7 mouse cellular contexts compared by ENCODE assay signal in genomic region chr14:34363490-34364253, GRCm38 (mm10). TPM values are rescaled to one million over a fixed set of nuclear protein-coding genes. Genes with fewer than 3 reads are reported as not detected.
DNase-seq lines count a peak whose midpoint lies in the region; ATAC-seq lines count a peak whose summit lies in the region.

No protein-coding gene starts in this region.

- H3K36me3 ChIP-seq in hindbrain, embryonic 16.5 days (ENCODE audit: control insufficient read depth, insufficient read depth, low read length), result no peaks in the 10 kb centered on the region
- no peaks in the 10 kb centered on the region for H3K36me3 ChIP-seq in megakaryocyte, embryonic 14.5 days (replicated peaks; ENCODE audit: low read length)

- peaks cover 9% of the 10 kb centered on the region for H3K4me1 ChIP-seq in hindbrain, embryonic 16.5 days (ENCODE audit: control insufficient read depth, insufficient read depth, low read depth, low read length)
- peaks cover 9% of the 10 kb centered on the region for H3K4me1 ChIP-seq in megakaryocyte, embryonic 14.5 days

- peak overlapping the region; percentile 78 for H3K9ac ChIP-seq in hindbrain, embryonic 16.5 days (ENCODE audit: low read depth, low read length)

- peak; percentile 83 for ATAC-seq in hindbrain, embryonic 16.5 days

- peak overlapping the region; percentile 70 for H3K27ac ChIP-seq in hindbrain, embryonic 16.5 days (ENCODE audit: low read depth, low read length)

- peak overlapping the region; percentile 50 for H3K4me3 ChIP-seq in hindbrain, embryonic 16.5 days (ENCODE audit: low read length)
- peak overlapping the region; percentile 87 for H3K4me3 ChIP-seq in megakaryocyte, embryonic 14.5 days (replicated peaks)

- no peaks in the 10 kb centered on the region for H3K27me3 ChIP-seq in hindbrain, embryonic 16.5 days (replicated peaks; ENCODE audit: control insufficient read depth, insufficient read depth, low read length)
- H3K27me3 ChIP-seq in megakaryocyte, embryonic 14.5 days (replicated peaks), result peaks cover 25% of the 10 kb centered on the region

- DNase-seq in adipocyte (ENCODE audit: low spot score), result peak; percentile 67
- peak; percentile 73 to 77 for DNase-seq in cerebellum, postnatal 25 days
- peak; percentile 72 to 80 for DNase-seq in gastrocnemius, adult 8-10 months (ENCODE audit: low spot score in 2 of 2)
- DNase-seq in left cerebral cortex, postnatal 14 days (ENCODE audit: low spot score in 2 of 2), result peak; percentile 45 to 49
- DNase-seq in right cerebral cortex, postnatal 14 days, result peak; percentile 51

- H3K4me2 ChIP-seq in hindbrain, embryonic 16.5 days (ENCODE audit: low read length), result peak overlapping the region; percentile 94

- intact Hi-C loops in left cerebral cortex, postnatal 14 days (cut with DNase I), result loop anchor here (2.0 to 5.0 kb wide), 3 partner anchors 51 to 281 kb away; partner anchors contain the start of genes Glud1 and Shld2

- H3K9me3 ChIP-seq in hindbrain, embryonic 16.5 days (ENCODE audit: control insufficient read depth, low read length), result no peaks in the 10 kb centered on the region; the same call in 1 of the 2 replicates
- peaks cover 25% of the 10 kb centered on the region for H3K9me3 ChIP-seq in megakaryocyte, embryonic 14.5 days

- 1% methylated on average over 32 of the region's 32 CpGs for WGBS in hindbrain, embryonic 16.5 days

RNA-seq across cellular contexts. Expression of gene Fam25c, which starts 8.4 kb away (rescaled TPM):
- not detected for total RNA-seq in gastrocnemius, adult 8-10 months (2022)
- polyA plus RNA-seq in hindbrain, embryonic 16.5 days (2015; fragmentation: Nextera tagmentation; extraction: Ambion mirVana), result not detected in 2 replicates
- not detected for total RNA-seq in left cerebral cortex, postnatal 14 days (2021)
- not detected in 2 replicates for polyA plus RNA-seq in megakaryocyte, embryonic 14.5 days (2012; ENCODE audit: insufficient read depth, low replicate concordance)

RNA-seq across cellular contexts. Expression of gene Sncg, which starts 10.9 kb away (rescaled TPM):
- 10 to 100 TPM in 2 of 4 experiments, 1 to 10 TPM in 2; 4.1 to 24.4 (median 9.9) TPM for total RNA-seq in gastrocnemius, adult 8-10 months (2022)
- 188 and 207 TPM in 2 replicates for polyA plus RNA-seq in hindbrain, embryonic 16.5 days (2015; fragmentation: Nextera tagmentation; extraction: Ambion mirVana)
- total RNA-seq in left cerebral cortex, postnatal 14 days (2021), result 1 to 10 TPM; 2.2 to 2.7 TPM
- not detected in 2 replicates for polyA plus RNA-seq in megakaryocyte, embryonic 14.5 days (2012; ENCODE audit: insufficient read depth, low replicate concordance)

RNA-seq across cellular contexts. Expression of gene Mmrn2, which starts 11.6 kb away (rescaled TPM):
- total RNA-seq in gastrocnemius, adult 8-10 months (2022), result 1 to 10 TPM; 7.9 to 9.3 (median 9.0) TPM
- polyA plus RNA-seq in hindbrain, embryonic 16.5 days (2015; fragmentation: Nextera tagmentation; extraction: Ambion mirVana), result 3.8 and 5.0 TPM in 2 replicates
- 1 to 10 TPM; 4.2 to 4.6 TPM for total RNA-seq in left cerebral cortex, postnatal 14 days (2021)
- polyA plus RNA-seq in megakaryocyte, embryonic 14.5 days (2012; ENCODE audit: insufficient read depth, low replicate concordance), result not detected in 2 replicates

RNA-seq across cellular contexts. Expression of gene Glud1, which starts 53.1 kb away (rescaled TPM):
- 100 to 1,000 TPM; 118 to 138 (median 133) TPM for total RNA-seq in gastrocnemius, adult 8-10 months (2022)
- polyA plus RNA-seq in hindbrain, embryonic 16.5 days (2015; fragmentation: Nextera tagmentation; extraction: Ambion mirVana), result 112 and 115 TPM in 2 replicates
- total RNA-seq in left cerebral cortex, postnatal 14 days (2021), result 100 to 1,000 TPM; 320 to 321 TPM
- 26.7 and 46.8 TPM in 2 replicates for polyA plus RNA-seq in megakaryocyte, embryonic 14.5 days (2012; ENCODE audit: insufficient read depth, low replicate concordance)

RNA-seq across cellular contexts. Expression of gene Shld2, which starts 53.4 kb away (rescaled TPM):
- 10 to 100 TPM; 10.7 to 14.8 (median 13.2) TPM for total RNA-seq in gastrocnemius, adult 8-10 months (2022)
- 5.4 and 5.8 TPM in 2 replicates for polyA plus RNA-seq in hindbrain, embryonic 16.5 days (2015; fragmentation: Nextera tagmentation; extraction: Ambion mirVana)
- total RNA-seq in left cerebral cortex, postnatal 14 days (2021), result 10 to 100 TPM; 11.2 to 11.8 TPM
- polyA plus RNA-seq in megakaryocyte, embryonic 14.5 days (2012; ENCODE audit: insufficient read depth, low replicate concordance), result 2.9 TPM in 1 of 2 replicates, not detected in the other

Comparison
In these comparisons a context has a peak if more than half of its experiments do, and no peak if none do; other contexts are left out.
1. Peak in every context shown above with its lines: DNase-seq, ATAC-seq, H3K4me3 ChIP-seq and H3K27ac ChIP-seq.